Mouse (Mus musculus) frontal cortex, postnatal 14 days (tissue): ENCODE results near the gene Serhl.
A peak's percentile ranks its signal among the peaks of the same experiment; 100 is the strongest.

ENCODE experiments used
- DNase-seq, 2 experiments: peaks; one replicate each; pipeline ENCODE4 v3.0.0; 2022; ENCODE audit warnings: low spot score in 2 of 2

The Serhl gene

DNA sequence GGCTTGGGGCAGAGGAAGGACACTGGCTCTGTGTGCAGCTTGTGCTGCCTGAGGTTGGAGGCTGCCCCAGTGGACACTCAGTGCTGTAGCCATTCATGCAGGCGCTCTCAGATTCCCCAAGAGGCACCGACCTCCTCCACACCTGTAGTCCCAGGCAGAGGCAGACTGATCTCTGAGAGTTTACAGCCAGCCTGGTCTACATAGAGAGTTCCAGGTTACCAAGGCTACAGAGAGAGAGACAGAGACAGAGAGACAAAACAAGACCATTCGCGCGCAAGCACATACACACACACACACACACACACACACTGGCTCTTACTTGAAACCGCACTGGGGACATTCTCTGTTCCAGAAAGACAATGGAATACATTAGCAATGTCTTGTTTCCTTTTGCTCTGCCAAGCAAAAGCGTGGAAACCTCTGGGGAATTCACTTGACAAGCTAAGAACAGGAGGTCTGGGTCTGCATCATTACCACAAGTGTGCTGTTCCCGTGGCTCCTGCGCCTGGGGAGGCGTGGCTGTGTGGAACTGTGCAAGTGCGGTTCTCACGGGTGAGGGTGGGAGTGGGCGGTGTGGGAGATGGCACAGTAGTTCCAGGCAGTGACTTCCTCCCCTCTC is 5.2 kb upstream of the Serhl start:
- DNase-seq, result peak in 1 of 2 experiments; percentile 20

DNA sequence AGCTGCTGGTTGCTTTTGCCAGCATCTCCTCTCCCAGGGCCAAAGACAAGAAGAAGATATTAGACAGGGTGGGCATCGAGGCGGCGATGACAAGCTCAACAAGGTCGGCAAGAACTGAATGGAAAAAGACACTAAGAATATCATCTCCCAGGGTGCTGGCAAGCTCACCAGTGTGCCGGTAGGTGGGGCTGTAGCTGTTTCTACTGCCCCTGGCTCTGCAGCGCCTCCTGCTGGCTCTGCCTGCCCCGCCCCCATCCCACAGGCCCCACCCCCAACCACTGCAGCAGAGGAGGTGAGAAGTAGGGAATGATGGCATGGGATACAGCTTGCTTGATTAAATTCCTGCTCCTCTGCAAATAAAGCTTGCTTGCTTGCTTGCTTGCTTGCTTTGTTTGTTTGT is 3.4 kb upstream of the Serhl start:
- DNase-seq, result no peak

DNA sequence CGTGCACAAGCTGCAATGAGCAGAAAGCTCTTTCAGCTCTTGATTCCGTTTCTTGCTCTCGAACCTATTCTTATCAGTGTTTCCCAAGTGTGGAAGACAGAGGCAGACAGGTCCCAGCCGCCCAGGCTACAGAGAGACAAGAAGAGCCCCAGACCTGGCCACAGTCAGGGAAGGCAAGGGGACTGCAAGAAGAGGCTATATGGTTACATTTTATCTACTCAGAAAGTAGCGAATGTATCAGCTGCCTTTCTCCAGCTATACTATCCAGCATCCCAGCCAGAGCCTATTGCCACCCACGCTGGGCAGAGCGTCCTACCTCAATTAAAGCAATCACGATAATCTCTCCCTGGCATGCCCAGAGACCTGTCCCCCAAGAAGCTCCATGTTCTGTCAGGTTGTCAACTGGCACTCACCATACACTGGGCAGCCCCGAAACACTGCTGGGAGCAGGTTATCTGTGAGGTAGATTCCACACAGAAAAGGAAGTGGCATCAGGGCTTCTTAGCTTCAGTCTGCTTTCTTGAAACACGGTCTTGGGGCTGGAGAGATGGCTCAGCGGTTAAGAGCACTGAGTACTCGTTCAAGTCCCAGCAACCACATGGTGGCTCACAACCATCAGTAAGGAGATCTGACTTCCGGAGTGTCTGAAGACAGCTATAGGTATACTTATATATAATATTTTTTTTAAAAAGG is 2.5 kb upstream of the Serhl start:
- DNase-seq, result no peak

DNA sequence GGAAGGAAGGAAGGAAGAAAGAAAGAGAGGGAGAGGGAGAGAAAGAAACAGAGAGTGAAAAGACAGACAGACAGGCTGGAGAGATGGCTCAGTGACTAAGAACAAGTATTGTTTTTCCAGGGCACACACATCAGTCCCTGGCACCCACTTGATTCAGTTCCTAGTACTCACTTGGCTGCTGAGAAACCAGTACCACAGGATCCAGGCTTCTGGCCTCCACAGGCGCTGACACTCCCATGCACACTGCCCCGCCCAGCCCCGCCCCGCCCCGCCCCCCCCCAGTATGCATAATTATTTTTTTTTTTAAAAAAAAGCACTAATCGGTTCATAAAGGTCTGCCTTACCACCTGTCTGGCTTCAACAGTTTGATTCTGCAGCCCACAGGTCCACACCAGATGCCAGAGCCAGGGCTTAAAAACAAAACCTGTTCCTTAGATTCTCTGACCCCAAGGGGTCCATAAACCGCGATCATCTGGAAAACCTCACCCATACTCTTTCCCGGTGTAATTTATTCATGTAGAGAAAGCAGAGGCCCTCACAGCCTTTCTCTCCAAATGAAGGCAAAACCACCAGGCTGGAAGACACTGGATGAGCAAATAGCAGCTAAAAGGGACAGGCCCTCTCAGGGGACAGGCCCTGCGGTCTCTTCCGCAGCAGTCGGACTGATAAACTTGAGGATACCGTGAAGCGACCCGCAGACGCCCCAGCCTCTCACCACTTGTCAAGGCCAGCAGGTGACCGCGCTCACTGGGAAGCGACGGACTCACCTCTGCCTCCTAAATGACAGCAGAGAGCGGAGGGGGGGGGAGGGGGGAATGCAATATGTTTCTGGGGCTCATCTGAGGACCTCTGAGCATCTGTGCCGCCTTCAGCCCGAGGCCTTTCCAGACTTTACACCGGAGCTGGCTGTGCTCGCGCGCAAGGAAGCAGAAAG is 544 bp upstream of the Serhl start:
- DNase-seq, result no peak

DNA sequence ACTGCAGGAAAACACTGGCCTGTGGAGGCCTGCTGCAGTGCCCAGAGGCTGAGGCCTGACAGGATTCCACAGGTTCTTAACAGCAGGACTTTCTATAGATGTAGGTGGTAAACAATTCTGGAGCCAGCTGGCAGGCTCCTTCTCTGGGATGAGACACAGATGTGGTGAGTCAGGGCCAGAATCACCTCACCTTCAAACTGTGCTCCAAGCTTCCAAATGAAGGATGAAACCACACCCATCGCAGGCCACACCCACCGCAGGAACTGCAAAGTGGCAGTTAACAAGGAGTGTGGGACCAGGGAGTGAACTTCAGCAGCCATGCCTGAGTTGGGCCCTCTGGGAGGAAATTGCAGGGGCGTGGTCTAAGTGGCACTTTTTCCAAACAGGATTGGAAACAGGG is 1.6 kb downstream of the Serhl start:
- no peak for DNase-seq

DNA sequence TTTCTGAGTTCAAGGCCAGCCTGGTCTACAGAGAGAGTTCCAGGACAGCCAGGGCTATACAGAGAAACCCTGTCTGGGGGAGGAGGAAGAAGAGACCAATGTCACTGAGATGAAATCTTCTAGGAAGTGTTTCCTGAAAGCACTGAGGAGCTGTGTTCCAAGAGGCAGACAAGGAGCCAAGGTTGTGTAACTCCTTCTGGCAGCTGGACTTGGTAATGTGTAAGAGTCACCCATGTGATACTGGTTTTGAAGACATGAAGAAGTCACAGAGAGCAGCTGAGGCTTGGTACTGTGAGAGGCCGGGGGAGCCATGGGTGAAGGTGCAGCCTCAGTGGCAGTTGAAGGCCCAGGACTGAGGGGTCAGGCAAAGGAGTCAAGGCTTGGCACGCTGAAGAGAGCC is 4.4 kb downstream of the Serhl start:
- no peak for DNase-seq

DNA sequence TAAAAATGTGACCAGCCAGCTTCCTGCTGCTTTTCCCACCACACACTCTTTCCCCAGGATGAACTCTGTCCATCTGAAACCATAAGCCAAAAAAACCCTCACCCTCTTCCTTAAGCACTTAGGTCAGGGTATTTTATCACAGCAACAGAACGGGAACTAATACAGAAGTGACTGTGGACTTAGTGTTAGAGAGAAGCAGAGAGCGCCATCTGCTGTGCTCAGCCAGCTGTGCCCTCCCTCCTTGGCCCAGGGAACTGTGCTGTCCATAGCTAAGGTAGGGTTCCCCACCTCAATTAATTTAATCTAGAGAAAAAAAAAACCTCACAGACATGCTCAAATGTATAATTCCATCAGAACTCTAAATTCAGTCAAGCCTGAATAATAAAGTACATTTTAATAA is 6.6 kb downstream of the Serhl start:
- DNase-seq, result no peak

DNA sequence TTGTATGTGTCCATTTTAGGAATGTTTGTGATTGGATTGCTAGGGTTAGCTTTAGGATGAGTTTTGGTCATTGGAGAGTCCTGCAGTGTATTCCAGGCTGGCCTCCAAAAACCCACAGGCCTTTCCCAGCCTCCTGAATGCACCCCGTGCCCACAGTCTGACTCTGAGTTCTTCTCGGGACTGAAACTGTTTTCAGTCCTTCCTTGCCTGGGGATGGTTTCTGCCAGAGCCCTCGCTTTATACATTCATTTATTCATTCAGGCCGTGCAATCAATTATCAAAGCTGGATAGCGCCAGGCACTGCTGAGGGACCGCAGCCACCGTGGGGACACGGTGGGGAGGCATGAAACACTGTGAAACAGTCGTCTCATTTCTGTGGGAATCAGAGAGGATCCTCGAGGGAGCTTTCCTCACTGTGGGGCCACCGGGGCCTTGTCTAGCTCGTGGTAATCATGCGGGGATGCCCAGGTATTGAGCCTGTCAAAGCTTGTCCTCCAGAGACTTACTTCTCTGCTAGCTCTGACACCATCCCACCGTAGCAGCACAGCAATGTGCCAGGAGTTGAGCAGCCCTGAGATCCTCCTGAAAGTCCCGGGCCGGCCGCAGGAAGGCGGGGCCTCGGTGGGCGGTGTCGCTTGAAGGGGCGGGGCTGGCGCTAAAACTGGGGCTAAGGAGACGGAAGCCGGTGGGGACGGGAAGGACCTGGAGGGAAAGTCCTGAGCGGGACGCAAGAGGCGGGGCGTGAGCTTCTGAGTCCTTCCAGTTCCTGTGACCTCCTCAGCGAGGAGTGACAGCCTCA is 10.4 kb downstream of the Serhl start:
- peak in 1 of 2 experiments; percentile 60 for DNase-seq

DNA sequence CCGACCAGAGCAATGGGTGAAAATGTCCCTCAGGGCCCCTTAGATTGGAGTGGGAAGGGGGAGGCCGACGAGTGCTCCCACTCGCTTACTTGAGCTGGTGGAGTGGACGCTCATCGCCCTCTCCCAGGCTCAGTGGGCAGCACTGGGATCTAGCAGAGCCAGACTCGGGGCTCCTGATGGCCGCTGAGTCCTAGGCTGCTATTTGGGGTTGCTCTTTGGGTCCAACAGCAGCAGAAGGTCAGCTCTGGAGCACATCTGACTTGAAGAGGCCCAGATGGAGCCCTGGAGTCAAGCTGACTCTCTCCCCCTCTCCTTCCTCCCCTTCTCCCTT is 11.0 kb downstream of the Serhl start:
- no peak for DNase-seq

DNA sequence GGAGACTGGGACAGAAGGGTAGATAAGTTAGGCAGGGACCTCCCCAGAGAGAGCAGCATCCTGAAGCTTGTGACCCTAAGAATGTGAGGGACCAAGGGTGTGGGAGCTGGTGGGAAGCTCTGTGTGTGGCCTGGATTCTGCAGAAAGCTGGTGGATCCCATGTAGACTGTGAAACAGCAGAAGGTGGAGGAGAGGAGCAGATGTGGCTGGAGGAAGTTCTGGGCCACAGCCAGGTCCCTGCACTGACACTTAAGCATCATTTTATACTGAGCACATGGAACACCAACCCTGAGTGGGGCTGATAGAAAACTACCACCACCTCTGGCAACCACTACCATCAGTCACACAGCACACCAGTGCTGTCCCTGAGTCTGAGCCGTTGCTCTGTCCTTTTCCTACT is 13.8 kb downstream of the Serhl start:
- no peak for DNase-seq

DNA sequence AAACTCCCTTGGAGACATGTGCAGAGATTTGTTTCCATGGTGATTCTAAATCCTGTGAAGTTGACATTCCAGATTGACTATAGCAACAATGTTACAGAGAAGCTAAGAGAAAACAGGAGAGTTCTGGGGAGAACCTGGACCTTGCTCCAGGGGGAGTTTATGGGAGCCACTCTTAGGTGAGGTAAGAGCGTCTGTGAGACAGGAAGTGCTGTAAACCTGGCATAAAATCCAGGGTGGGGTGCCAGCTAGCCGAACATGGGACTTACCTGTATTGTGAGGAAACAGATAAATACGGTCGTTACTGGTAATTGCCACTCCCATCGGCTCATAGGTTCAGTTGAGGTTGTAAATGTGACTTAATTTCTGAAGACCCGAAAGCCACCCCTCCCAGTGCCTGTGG is 17.1 kb downstream of the Serhl start:
- no peak for DNase-seq

DNA sequence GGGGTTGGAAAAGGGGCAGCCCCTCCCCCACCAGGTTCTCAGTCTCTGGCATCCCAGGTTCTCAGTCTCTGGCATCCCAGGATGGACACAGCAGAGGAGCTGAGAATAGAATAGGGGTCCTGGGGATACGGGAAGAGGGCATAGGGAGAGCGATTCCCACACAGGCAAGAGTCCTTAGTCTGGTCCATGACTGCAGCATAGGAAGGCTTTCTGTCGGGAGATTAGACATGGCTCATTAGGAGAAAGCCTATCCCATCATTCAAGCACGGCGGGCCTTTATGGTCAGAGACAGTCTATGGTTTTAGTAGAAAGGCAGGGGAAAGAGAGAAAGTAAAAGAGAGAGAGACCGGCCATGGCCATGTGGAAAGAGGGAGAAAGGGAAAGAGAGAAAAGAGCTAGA is 18.5 kb downstream of the Serhl start:
- DNase-seq, result no peak

DNA sequence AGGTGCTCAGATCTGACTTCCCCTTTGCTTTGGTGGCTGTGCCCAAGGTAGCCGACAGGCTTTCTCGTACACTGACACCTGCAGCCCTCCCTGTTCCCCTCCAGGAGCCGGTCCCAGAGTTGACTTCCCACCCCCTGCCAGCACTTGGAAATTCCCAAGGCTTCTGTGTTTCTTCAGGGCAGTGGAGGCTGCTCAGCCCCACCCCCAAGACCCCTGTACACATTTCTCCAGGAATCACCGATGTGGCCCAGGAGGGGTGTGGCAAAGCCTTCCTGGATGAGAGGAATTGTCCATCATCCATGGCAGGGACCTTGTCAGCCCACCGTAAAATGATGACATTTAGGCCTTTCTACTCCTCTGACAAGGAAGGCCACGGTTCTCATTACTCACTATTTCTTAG is 22.0 kb downstream of the Serhl start:
- no peak for DNase-seq

DNA sequence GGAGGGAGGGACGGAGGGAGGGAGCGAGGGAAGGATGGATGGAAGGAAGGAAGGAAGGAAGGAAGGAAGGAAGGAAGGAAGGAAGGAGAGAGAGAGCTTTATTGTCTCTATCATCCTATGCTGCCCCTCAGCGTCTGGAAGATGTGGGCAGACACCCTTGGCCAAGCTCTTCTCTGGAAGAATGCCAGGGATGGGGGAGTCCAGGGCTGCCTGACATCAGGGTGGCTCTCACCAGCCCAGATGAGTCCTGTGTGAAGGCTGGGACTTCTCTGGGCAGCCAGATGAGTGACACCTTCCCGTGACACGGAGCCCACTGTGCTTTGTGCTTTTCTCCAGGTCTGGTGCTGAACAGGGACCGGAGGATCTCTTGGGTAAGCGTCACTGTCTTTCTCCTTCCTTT is 22.6 kb downstream of the Serhl start:
- DNase-seq, result no peak

DNA sequence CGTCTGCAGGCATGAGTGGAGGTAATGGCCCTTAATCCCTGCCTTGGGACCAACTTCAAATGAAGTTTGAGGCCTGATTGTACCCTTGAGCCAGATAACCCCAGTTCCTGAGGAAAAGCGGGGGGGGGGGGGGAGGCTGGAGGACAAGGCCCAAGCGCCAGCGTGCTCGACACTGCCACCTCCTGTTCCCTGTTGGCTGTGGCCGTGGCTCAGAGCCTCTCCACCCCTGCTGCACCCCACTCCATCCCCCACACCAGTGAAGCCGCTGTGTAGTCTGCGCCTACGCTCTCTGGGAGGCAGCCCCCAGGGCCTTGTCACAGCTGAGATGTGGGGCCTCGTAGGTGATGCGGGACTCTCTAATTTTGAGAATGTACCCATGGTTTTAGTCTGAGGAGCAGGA is 23.6 kb downstream of the Serhl start:
- peak in 1 of 2 experiments; percentile 56 for DNase-seq

DNA sequence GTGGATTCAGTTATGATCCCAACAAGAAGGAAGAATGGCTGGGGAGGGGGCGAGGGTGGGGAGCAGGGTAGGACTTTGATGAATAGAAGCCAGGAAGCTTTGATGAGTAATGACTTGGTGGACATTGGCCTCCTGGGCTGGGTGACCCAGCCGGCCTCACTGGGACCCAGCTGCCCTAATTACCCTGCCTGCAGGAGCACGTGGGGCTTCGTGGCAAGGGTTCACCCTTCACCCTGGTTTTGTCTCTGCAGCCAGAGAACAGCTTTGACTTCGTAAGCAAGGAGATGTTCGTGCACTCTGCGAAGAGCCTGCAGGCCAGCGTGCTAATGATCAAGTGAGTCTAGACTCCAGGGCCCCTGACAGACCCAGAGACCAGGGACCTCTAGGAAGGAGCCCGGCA is 24.8 kb downstream of the Serhl start:
- DNase-seq, result no peak

DNA sequence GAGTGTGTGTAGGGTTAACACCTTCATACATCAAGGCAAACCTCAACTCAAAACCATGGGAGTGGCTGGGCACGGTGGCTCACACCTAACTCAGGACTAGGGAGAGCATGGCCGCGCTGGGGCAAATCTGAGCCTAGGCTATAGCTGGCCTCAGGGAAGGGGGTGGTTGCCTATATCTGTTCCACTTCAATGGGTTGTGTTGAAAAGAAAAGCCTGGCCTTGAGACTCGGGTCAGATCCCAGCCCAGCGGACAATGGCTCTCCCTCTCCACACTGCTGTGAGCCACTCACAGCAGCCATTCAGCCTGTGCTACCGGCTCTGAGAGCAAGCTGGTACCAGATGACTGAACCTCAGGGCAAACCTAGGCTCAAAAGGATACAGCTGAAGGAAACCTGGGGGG is 25.8 kb downstream of the Serhl start:
- no peak for DNase-seq

DNA sequence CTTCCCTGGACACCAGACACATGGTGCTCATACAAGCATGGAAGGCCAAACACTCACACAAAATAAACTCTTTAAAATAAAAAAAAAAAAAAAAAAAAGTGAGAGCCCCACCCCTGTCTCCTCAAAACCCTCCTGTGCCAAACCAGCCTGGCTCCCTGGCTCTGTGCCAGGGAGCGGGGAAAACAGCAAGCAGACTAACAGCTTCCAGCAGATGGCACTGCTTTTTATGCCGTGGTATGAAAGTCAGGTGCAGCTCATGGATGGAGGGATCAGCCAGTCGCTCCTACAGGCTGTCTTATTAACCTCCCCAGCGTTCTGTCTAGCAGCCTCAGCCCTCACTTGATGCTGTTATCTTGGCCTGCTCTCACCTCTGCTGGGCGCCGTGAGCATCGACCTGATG is 29.1 kb downstream of the Serhl start:
- DNase-seq, result peak in 1 of 2 experiments; percentile 40

DNA sequence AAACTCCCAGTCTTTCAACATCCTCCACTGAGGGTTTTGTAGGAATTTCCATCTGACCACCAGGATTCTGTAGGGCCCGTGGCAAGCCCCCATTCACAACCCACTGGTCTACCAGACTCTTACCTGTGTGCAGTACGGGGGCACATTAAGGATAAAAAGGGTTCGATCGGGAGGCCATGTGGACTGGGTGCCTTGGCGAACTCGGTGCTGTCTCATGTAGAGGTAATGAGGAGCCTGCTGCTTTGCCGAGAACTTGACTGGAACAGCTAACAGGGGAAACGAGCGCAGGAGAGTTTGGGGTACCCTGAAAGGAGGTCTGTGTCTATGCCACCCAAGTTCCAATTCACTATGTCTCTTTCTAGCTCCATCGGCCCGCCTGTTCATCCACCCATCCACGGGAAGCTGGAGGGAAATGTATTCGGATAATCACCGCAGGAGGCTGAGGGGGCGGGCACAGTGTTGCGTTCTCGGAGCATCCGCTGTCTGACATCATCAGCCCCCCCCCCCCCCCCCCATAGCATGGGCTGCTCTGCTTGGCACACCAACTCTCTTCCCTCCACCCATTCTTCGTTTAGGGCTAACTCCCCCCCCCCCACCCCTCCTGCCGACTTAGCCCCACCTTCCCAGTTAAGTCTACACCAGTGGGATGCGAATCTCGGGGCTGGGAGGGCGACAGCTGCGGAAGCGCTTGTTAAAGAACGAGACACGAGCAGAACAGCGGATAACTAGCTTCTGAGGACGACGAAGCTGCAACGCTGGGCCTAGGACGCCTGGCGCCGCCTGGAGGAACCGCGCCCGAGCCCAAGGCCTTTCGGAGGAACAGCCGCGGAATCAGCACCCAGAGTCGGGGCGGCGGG is 32.6 kb downstream of the Serhl start:
- peak in 1 of 2 experiments; percentile 49 for DNase-seq

DNA sequence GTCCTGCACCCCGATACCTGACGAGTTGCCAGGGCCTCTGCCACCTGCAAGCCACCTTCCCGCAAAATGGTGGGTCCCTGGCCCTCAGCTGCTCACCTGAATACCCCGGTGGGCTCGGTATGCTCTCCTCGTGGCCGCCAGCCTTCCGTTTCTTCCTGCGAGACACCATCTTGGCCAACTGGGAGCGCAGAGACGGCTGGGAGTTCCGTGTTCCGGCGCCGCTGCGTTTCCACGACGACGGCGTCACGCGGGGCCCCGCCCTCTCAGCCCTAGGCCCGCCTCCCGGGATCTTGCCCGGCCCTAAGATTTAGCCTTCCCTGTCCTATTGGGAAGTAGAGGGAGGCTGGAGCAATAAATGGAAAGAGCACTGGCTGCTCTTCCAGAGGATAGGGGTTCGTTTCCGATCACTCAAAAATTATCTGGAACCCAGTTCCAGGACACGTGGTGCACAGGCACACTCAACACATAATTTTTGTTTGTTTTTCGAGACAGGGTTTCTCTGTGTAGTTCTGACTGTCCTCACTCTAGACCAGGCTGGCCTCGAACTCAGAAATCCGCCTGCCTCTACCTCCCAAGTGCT is 33.4 kb downstream of the Serhl start, which contains the start of gene Rrp7a:
TSS of gene Rrp7a (minus strand) at position 236 of the 580 bp plus-strand sequence.
- DNase-seq, result peak; percentile 85 to 91

DNA sequence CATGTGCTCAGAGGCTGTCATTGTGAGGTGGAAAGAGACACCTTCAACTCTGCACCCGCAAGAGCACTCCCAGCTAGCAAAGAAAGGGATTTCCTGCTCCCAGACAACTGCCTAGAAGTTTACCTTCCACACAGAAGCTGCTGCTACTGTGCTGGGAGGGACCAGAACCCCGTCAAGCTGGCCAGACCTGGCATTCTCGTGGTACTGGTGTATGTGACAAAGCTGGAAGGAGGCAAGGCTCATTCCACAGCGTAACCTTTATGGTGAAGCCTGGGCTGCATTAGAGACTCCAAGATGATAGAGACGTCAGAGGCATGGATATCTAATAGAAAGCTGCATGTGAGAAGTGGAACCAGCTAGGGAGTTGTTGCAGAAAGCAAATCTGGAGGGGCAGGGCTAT is 35.3 kb downstream of the Serhl start:
- DNase-seq, result no peak
